Mouse (Mus musculus) urinary bladder, postnatal 14 days (tissue): ENCODE measurements around the gene Rbm28.
A peak's percentile ranks its signal among the peaks of the same experiment; 100 is the strongest.
"Not testable (repeated sequence)": the region's sequence is repeated elsewhere in the genome, so short reads cannot be mapped to it uniquely, and the experiment has no call there.

ENCODE experiments used
- DNase-seq: peaks from one replicate; pipeline ENCODE4 v3.0.0; 2021; ENCODE audit warnings: low spot score

Rbm28 gene

GRCm38 (mm10) chr6:29193961-29194750, 29.4 kb upstream of the Rbm28 start:
- DNase-seq, result peak; percentile 22

DNA sequence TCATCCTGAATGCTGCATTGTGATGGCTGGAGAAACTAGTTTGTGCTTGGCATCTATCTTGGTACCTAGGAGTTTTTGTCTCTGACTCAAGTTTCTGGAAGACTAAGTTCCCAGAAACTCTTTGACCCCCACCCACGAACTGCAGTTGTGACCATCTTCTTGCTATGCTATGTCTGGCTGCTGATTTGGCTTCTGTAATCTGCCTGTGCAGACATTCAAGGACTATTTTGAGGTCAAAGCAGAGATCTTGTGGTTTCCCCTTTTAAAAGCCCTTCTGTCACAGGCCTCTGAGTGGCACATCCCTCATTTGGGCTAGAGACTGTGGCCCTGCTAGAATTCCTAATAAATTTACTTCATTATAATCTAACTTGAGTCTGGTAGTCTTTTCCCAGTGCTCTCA, 23.1 kb upstream of the Rbm28 start:
- DNase-seq, result no peak

DNA sequence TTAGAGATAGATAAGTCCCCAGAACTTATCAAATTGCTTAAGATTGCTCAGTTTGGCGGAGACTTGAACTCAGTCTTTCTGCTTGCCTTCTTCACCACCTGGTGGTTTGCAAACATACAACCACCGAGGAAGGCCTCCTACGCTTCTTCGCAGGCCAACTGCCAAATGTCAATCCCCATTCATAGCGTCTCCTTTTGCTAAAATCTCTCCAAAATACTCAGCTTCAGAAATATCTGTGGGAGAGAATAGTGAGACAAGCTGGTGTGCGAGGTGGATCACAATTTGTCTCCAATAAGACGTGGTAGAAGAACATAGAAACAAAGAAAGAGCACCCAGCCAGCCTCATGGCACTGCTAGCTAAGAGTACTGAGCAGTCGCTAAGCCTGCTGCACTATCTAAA, 15.0 kb upstream of the Rbm28 start:
- DNase-seq, result no peak

- peak; percentile 45 for DNase-seq
Observed at GRCm38 (mm10) chr6:29178888-29179658, 14.3 kb upstream of the Rbm28 start, which contains the start of gene Prrt4. Prrt4 (minus strand) TSS chr6:29179584.

DNA sequence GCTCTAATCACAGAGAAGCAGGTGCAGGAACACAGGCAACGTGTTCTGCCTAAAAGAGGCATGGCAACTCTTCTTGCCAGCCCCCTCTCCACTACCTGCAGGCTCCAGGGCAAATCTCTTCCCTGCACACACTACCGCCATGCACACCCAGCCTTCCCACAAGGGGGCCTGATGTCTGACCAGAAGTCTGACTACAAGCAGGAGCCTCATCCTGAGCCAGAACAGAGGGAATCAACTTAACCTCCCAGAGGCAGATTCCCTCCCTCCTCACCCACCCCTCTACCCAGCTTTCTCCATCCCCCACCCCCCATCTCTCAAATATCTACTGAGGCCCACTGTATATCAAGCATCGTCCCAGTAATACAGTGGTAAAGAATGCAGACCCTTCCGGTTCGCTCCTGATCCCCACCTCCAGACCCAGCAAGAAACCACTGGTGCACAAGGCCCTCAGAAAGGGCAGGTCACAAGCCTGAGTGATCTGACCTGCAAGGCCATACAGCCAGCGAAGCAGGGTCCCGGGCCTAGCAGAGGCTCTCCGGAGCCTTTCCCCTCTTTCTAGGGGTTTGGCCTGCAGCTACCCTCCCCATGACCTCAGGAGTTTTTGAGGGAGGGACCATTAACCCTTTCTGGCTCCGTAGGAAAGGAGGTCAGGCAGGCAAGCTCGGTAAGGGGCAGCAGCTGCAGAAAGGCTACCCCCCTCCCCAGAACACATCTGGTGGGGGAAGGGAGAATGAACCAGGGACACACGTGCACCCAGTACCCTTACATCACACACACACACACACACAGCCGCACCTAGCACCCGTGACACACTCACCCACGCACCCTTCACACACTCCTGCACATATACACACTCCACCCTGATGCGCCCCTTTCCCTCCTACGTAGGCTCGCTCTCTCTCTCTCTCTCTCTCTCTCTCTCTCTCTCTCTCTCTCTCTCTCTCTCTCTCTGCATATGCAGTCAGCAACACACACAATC, 13.4 kb upstream of the Rbm28 start:
- no peak for DNase-seq

- DNase-seq, result no peak
Observed at GRCm38 (mm10) chr6:29175113-29175512, 10.3 kb upstream of the Rbm28 start.

DNA sequence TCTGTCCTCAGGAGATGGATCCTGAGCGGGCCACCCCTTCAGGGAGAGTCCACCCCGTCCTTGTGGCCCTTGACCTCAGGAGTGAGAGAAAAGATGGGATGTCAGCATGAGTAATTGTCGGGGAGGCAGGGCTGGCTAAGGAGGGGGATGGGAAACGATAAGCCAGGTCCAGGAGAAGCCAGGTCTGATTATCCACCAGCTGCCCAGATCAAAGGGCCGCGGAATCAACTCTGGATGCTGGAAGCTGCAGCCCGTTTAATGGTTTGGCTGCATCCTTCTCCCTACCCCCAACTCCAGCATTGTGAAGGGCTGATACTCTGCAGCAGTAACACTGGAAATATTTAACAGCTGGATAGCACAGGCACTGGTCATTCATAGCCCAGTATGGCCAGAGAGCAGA, 9.6 kb upstream of the Rbm28 start:
- DNase-seq, result no peak

DNA sequence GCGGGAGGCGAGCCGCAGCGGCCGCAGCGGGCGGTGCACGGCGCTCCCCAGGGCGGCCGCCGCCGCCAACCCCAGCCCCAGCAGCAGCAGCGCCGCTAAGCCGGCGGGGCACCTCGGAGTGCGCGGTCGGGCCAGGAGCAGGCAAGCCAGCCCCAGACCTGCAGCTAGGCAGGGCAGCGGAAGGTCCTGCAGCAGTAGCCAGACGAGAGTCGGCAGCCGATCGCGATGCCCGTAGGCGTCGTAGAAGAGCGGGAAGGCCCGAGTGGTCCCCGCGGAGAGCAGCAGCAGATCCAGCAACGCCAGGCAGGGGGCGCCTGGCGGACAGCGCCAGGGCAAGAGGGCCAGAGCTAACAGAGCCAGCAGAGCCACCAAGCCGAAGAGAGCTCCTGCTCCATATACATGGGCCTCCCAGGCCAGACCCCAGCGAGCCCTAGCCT, 6.2 kb upstream of the Rbm28 start:
- DNase-seq, result peak; percentile 78

DNA sequence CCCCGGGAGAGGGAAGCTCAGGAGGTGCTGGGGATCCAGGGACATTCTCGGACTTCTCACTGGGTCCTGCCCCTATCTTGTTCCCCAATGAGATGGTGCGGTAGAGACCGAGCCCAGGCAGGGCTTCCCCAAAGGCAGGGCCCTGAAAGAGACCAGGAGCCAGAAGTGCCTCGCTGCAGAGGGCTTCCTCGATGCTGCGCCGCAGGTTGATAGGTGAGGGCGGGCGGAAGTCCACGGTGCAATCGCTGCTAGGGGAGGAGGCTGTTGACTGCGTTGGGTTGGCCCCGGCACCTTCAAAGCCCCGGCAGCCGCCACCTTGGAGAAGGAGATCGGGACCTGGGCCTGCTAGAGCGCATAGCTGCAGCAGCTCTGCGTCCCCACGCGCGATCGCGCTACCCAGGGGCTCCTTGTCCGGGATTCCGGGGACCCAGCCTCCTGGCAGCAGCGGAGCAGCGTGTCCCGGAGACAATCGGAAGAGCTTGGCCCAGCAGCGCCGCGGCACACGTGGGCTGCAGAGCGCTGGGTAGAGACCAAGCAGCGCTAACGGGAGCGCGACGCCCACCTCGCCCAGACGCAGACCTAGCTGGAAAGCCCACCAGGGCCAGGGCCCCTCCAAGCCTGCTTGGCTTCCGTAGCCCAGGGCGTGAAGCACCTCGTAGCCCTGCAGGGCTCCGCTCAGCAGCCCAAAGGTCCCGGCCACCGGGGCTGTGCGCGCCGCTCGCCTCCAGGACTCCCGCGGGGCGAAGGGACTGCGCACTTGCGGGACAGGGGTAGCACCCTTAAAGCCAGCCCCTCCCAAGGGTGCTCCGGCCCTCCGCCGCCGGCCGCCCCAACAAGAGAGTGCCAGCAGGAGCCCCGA, 5.5 kb upstream of the Rbm28 start:
- no peak for DNase-seq

- DNase-seq, result no peak
Observed at GRCm38 (mm10) chr6:29169675-29170062, 4.9 kb upstream of the Rbm28 start.

DNA sequence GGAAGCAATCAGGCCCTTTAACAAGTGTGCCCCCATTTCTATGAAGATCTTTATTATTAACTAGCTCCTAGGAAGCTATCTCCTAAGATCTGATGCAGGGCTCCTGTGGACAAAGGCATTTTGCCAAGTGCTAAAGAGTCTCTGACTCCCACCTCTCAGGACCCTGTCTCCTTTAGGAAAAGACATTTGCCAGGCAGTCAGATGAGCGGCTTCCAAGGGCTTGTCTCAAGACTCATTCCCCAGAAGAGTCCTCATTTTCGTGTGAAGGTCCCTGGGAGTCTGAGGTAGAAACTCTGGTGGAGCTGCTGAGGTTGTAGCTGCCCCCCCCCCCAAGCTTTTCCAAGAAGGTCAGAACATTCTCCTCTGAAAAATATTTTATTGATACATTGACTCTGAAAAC, 4.1 kb upstream of the Rbm28 start:
- no peak for DNase-seq

GRCm38 (mm10) chr6:29166196-29166595, 1.4 kb upstream of the Rbm28 start:
- no peak for DNase-seq

DNA sequence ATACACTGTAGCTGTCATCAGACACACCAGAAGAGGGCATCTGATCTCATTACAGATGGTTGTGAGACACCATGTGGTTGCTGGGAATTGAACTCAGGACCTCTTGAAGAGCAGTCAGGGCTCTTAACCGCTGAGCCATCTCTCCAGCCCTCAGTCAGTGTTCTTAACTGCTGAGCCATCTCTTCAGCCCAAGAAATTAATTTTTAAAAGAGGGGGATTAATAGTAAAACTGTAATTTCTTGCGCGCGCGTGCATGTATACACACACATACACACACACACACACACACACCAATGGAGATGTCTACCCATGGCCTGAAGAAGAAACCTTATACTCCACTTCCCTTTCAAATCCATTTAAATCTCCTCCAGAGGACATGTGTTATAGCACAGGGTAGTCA, 3.5 kb downstream of the Rbm28 start:
- not testable (repeated sequence) for DNase-seq

DNA sequence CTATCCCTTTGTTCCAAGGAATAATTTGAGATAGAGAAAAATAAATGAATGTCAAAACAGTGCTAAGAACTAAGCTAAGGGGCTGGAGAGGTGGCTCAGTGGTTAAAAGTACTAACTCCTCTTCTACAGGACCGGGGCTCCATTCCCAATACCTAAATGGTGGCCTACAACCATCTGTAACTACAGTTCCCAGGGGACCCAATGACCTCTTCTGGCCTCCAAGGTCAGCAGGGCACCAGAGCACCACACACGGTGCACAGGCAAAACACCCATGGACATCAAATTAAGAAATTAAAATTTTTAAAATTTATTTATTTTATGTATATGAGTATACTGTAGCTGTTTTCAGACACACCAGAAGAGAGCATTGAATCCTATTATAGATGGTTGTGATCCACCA, 4.0 kb downstream of the Rbm28 start:
- DNase-seq, result no peak

DNA sequence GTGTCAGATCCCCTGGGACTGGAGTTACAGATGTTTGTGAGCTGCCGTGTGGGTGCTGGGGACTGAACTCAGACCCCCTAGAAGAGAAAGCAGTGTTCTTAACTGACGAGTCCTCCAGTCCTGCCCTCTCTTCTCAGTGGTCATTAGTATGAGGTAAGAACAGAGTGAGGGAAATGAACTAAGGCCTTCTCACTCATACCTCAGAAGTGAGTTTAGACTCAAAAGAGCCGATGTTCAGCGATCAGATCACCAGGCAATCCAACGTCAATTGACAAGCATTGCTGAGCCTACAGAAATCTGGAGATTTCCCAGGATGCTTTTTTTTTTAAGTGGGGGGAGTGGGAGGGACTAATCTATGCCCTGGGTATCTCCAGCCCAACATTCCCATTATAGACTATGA, 8.5 kb downstream of the Rbm28 start:
- DNase-seq, result no peak

- no peak for DNase-seq
Observed at GRCm38 (mm10) chr6:29150001-29150400, 14.8 kb downstream of the Rbm28 start.

DNA sequence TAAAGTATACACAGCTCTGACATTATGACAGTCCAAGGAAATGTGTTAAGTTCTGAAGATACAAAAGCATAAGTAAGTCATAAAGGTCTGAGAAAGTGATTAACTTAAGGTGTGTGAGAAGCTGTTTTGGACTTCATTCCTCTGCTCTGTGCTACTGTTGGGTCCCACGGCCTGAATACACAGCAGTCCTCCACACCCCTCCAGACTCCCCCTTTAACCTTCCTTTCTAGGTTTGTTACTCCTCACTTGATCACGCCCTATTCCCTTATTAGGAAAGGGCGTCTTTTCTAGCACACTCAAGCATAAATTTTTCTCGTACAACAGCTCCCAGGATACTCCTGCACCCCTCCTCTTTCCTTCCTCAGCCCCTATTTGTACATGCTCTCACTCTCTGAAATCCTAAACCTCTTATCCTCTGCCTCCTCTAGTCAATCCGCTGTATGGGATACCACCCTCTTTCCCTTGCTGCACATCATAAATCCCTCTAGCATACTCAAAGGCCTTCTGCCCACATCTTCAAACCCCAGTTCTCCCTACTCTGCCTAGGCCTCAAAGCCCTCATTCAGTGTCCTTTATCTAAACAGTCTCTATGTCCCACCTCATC, 17.3 kb downstream of the Rbm28 start:
- DNase-seq, result no peak

GRCm38 (mm10) chr6:29146641-29147040, 18.2 kb downstream of the Rbm28 start:
- no peak for DNase-seq

GRCm38 (mm10) chr6:29145456-29146307, 19.1 kb downstream of the Rbm28 start:
- DNase-seq, result no peak

DNA sequence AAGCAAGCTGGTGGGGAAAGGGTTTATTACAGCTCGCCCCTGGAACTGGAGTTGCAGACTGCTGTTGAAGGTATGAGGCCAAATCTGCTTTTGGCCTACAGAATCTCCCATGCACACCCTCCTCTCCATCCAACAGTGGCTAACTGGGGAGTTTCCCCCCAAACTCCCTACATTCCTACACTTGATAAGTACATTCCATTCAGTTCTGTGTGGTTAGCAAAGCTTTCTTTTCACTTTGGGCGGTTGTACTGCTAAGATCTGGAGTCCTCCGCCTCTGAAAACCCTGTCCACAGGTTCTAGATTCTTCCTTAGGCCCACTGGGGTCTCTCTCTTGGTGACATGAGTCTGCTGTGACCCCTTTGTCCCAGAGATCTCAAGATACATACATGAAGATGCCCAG, 19.8 kb downstream of the Rbm28 start:
- DNase-seq, result no peak
